Mouse (Mus musculus): ENCODE results near the gene Pigf. TPM values are rescaled to one million over a fixed set of nuclear protein-coding genes. Genes with fewer than 3 reads are reported as not detected.
"Not testable (repeated sequence)": the region's sequence is repeated elsewhere in the genome, so short reads cannot be mapped to it uniquely, and the experiment has no call there.

The Pigf gene
- 11.5 and 11.9 TPM in 2 replicates for total RNA-seq (2017)

DNA sequence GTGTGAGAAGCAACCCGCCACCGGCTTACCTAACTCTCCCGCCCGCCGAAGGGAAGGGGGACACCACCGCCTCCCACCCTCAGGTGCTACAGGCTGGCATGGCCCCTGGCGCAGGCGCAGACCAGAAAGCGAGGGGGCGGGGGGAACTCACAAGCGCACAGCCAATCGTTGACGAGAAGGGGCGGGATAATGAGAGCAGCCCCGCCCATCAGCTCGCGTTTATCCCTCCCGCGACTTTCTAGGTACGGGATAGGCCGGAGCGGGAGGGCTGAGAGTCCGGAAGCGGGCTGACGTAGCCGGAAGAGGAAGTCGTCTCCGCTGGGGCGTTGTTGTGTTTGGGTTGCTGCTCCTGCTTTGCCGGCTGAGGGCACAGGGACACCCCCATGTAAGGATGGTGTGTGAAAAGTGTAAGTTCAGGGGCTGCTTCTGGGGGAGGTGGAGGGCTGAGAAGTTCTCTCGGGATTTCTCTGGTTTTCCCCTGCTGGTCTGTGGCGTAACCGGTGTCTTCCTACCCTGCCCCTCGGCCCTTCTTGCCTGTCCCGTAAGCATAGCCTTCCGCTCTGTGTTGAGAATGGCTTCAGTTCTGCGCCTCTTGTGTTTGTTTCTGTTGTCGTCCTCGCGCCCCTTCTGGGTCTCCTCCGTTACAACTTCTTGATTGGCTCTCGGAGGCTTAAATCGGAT, at the start of gene Pigf, which contains the start of gene Cript:
TSS of gene Pigf (minus strand) at position 138 of the 681 bp plus-strand sequence.
TSS of gene Cript (plus strand) at position 282 of the 681 bp plus-strand sequence.
- ATAC-seq (ENCODE audit: extremely low read depth, insufficient number of reproducible peaks, low FRiP score, poor library complexity, severe bottlenecking): peak; percentile 98

- no peak for ATAC-seq (ENCODE audit: extremely low read depth, insufficient number of reproducible peaks, low FRiP score, poor library complexity, severe bottlenecking)
Observed at GRCm38 (mm10) chr17:87073470-87073869, 48.3 kb upstream of the Pigf start.

GRCm38 (mm10) chr17:87072766-87073440, 47.7 kb upstream of the Pigf start:
- ATAC-seq (ENCODE audit: extremely low read depth, insufficient number of reproducible peaks, low FRiP score, poor library complexity, severe bottlenecking): no peak

- ATAC-seq (ENCODE audit: extremely low read depth, insufficient number of reproducible peaks, low FRiP score, poor library complexity, severe bottlenecking): not testable (repeated sequence)
Observed at GRCm38 (mm10) chr17:87072183-87072582, 47.0 kb upstream of the Pigf start.

- no peak for ATAC-seq (ENCODE audit: extremely low read depth, insufficient number of reproducible peaks, low FRiP score, poor library complexity, severe bottlenecking)
Observed at GRCm38 (mm10) chr17:87068997-87069396, 43.8 kb upstream of the Pigf start.

DNA sequence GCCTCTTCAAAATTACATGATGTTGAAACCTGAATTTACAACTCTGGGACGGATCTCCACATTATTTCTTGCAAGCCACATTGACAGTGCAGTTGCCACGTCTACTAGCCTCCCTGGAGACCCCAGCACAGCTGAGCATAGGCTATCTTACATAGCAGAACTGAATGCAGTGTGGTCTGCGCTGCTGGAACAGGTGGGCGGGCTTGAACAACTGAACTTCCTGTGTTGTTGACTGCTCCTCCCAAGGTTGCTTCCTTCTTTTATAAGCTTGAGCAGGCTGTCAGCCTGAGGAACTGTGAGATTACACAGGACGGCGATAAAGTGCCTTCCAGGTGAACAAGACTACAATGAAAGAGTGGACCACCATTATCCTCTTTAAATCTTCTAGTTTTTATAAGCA, 38.8 kb upstream of the Pigf start:
- peak; percentile 76; the same call in 1 of the 2 replicates for ATAC-seq (ENCODE audit: extremely low read depth, insufficient number of reproducible peaks, low FRiP score, poor library complexity, severe bottlenecking)

DNA sequence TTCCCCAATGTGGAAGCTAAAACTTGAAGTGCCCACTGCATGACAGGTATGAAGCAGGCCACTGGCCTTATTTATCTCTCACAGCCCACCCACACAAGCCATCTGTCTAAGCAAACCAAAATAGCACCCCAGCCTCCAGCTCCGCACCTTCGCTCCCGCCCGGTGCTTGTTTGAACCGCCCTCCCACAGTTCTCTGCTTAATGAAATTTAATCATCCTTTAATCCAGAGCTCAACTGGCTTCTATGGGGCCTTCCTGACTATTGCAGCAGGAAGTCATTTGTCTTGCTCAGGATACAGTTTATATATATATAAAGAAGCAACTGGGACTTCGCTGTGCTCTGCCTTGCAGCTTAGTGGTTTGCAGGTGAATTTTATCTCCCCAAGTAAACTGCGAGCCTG, 38.3 kb upstream of the Pigf start:
- ATAC-seq (ENCODE audit: extremely low read depth, insufficient number of reproducible peaks, low FRiP score, poor library complexity, severe bottlenecking): no peak

- ATAC-seq (ENCODE audit: extremely low read depth, insufficient number of reproducible peaks, low FRiP score, poor library complexity, severe bottlenecking): no peak
Observed at GRCm38 (mm10) chr17:87062639-87063038, 37.4 kb upstream of the Pigf start.

- no peak for ATAC-seq (ENCODE audit: extremely low read depth, insufficient number of reproducible peaks, low FRiP score, poor library complexity, severe bottlenecking)
Observed at GRCm38 (mm10) chr17:87057486-87058266, 32.5 kb upstream of the Pigf start.

GRCm38 (mm10) chr17:87056761-87057160, 31.6 kb upstream of the Pigf start:
- ATAC-seq (ENCODE audit: extremely low read depth, insufficient number of reproducible peaks, low FRiP score, poor library complexity, severe bottlenecking): no peak

DNA sequence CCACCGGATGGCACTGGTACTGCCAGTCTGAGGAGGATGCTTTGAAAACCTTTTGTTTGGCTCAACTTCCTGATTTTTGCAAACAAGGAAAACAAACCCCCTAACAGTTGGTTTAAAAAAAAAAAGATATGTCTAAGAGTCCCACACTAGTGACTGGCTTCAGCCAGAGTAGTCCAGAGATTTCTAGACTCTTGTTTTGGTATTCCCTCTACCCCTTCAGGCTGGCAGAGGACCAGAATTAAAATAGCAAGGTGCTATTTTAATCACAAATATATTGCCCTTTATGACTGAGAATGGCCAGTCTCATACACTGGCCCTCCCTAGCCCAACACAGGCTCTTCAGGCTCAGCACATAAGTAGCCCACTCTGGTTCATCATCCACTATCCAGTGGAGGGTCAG, 30.5 kb upstream of the Pigf start:
- ATAC-seq (ENCODE audit: extremely low read depth, insufficient number of reproducible peaks, low FRiP score, poor library complexity, severe bottlenecking): no peak

DNA sequence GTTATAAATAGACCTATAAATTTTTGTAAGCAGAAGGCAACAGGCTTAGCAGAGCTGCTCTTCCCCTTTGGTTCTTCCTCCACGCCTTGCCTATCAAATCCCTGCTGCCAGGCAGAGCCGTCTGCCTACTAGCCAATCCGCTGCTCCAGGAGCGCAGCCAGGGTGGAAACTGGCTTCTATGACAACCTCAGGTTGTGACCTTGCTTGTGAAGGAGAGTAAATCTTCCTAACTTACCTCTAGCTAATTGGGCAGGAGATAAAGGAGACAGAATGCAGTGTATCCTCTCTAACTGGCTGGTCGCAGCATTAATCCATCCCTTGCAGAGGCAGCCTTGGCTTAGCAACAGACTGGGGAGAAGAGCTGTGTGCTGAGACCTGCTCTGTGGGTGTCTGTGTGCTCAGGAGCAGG, 29.8 kb upstream of the Pigf start:
- no peak for ATAC-seq (ENCODE audit: extremely low read depth, insufficient number of reproducible peaks, low FRiP score, poor library complexity, severe bottlenecking)

GRCm38 (mm10) chr17:87053921-87054320, 28.7 kb upstream of the Pigf start:
- no peak for ATAC-seq (ENCODE audit: extremely low read depth, insufficient number of reproducible peaks, low FRiP score, poor library complexity, severe bottlenecking)

- no peak for ATAC-seq (ENCODE audit: extremely low read depth, insufficient number of reproducible peaks, low FRiP score, poor library complexity, severe bottlenecking)
Observed at GRCm38 (mm10) chr17:87052432-87052831, 27.2 kb upstream of the Pigf start.

GRCm38 (mm10) chr17:87051652-87052051, 26.4 kb upstream of the Pigf start:
- no peak for ATAC-seq (ENCODE audit: extremely low read depth, insufficient number of reproducible peaks, low FRiP score, poor library complexity, severe bottlenecking)

DNA sequence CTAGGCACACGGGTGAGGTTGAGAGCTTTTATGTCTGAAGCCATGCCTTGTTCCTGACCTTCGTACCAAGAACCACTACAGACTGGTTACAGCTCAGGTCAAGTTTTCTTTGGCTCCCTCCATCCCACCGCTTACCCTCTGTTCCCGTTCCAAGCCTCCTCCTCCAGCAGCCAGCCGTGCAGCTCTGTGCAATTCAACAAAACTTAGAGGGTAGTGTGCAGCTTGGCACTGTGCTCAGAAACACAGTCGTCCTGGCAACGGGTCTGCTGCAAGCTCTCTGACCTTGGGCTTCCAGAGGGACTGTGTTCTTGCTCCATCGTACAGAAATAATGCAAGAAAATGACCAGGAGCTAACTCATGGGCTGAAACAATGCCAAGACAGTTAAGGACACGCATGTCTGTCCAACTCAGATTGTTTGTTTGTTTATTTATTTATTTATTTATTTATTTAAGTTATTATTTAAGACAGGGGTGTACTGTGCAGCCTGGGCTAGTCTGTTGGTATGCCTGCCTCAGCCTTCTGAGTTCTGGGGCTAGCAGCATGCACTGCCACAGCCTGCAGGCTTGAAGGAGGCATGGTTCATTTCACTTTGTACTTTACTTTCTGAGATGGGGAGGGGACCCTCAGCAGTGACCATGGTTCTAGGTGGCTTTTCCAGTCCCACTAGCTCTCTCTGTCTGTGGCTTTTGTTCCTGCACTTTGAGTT, 25.4 kb upstream of the Pigf start:
- no peak for ATAC-seq (ENCODE audit: extremely low read depth, insufficient number of reproducible peaks, low FRiP score, poor library complexity, severe bottlenecking)

DNA sequence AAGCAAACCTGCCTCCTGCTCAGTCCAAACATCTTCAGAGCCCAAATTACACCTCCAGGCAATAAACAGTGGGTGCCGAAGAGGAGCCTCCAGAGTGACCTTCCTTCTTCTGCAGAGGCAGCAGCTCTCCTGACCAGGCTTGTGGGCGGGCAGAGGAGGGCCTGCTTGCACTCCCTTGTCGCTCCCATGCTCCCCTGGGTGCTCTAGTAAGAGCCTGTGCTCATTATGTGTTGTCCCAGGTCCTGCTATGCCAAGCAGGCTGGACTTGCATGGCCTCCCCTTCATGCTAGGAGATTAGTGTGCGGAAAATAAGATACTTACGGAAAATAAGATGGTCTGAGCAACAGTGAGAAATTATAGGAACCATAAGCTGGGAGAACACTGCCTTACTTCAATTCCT, 24.5 kb upstream of the Pigf start:
- ATAC-seq (ENCODE audit: extremely low read depth, insufficient number of reproducible peaks, low FRiP score, poor library complexity, severe bottlenecking): no peak

- no peak for ATAC-seq (ENCODE audit: extremely low read depth, insufficient number of reproducible peaks, low FRiP score, poor library complexity, severe bottlenecking)
Observed at GRCm38 (mm10) chr17:87044796-87045195, 19.6 kb upstream of the Pigf start.

DNA sequence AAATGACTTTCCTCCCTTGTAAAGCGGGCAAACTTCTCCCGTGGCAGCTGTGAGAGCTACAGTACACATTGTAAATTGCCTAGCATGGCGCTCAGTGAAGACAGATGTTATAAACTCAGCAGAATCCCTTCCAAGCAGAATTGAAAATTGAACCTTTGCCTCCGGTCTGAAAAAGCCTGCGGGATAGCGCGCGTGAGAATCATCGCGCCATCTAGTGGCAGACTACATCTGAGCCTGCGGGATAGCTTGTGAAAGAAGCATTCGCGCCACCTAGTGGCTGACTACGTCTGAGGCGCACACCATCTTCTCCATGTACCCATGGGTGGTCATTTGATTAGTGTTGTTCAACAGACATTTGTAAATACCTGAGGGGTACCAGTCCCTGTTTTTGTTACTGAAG, 19.2 kb upstream of the Pigf start:
- peak; percentile 98 for ATAC-seq (ENCODE audit: extremely low read depth, insufficient number of reproducible peaks, low FRiP score, poor library complexity, severe bottlenecking)

Data from neutrophil, adult 5-6 weeks (primary cell).